In the genomic region with DNA sequence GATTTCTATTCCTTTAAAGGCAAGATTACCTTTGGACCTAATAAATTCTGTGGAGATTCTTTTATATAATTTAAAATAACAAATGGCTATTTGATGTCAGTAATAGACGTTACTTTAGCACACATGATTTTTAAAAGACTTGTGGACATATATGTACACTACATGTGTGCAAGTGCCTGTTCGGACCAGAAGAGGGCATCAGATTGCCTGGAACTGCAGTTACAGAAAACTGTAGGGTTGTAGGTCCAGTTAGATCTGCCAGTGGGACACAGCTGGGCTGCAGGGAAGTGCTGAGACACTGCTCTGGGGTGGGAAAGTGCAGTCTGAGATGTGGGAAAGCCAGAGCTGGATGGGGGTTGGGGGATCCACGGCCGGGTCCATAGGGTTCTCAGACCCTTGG, we compare ENCODE assay signal across 35 mouse cellular contexts. TPM values are rescaled to one million over a fixed set of nuclear protein-coding genes. Genes with fewer than 3 reads are reported as not detected.
DNase-seq lines count a peak whose midpoint lies in the region; ATAC-seq and TF ChIP-seq lines count a peak whose summit lies in the region.
"Had no signal": no experiment of that assay in that cellular context is flagged by ENCODE, and none has a peak within 500 bp of the region (broad histone marks: within the 10 kb centered on the region; RNA-seq: fewer than 3 reads in every experiment).

No protein-coding gene starts in this region.

- H3K36me3 ChIP-seq in ES-Bruce4 (ENCODE audit: control insufficient read depth, insufficient read depth, low read length, poor library complexity, severe bottlenecking) (no peaks in the 10 kb centered on the region), ES-E14 (ENCODE audit: control insufficient read depth, insufficient read depth, low read length, poor library complexity, severe bottlenecking) (no peaks in the 10 kb centered on the region)
- H3K36me3 ChIP-seq in stomach, postnatal 0 days (ENCODE audit: control insufficient read depth, insufficient read depth, low read length): no peaks in the 10 kb centered on the region
- H3K36me3 ChIP-seq: heart, embryonic 10.5 days; heart, embryonic 15.5 days; limb, embryonic 12.5 days had no signal

- 90% methylated on average over 4 of the region's 4 CpGs for WGBS in stomach, postnatal 0 days

- TF ChIP-seq POLR2A in ES-Bruce4 (IDR thresholded peaks at IDR 0.05; ENCODE audit: insufficient read depth, low read length): no peak

- no peak for ATAC-seq in stomach, postnatal 0 days (ENCODE audit: low FRiP score, low TSS enrichment)
- ATAC-seq: forebrain, embryonic 14.5 days; inflammation-experienced regulatory T-cells, adult 6 months; liver, postnatal 0 days; lung, postnatal 0 days had no signal

- peak; percentile 32; the same call in 1 of the 2 replicates for TF ChIP-seq CTCF in layer of hippocampus, adult 2 months (conservative IDR thresholded peaks at IDR 0.05)
- peak; percentile 34 for TF ChIP-seq CTCF in ES-Bruce4 (IDR thresholded peaks at IDR 0.05; ENCODE audit: low read depth, low read length)
- peak; percentile 13; the same call in 1 of the 2 replicates for TF ChIP-seq CTCF in stomach, postnatal 0 days (IDR thresholded peaks at IDR 0.05; ENCODE audit: low read depth)

- H3K9me3 ChIP-seq in ES-Bruce4 (replicated peaks; ENCODE audit: control insufficient read depth, insufficient read depth, low read length, poor library complexity, severe bottlenecking): no peaks in the 10 kb centered on the region
- H3K9me3 ChIP-seq in ES-E14 (ENCODE audit: control insufficient read depth, insufficient read depth, low read depth, low read length): no peaks in the 10 kb centered on the region
- no peaks in the 10 kb centered on the region for H3K9me3 ChIP-seq in stomach, postnatal 0 days (ENCODE audit: control insufficient read depth, low read length)
- H3K9me3 ChIP-seq: heart, embryonic 10.5 days; heart, embryonic 15.5 days had no signal

- H3K27ac ChIP-seq in layer of hippocampus, adult 2 months: no peak overlapping the region
- H3K27ac ChIP-seq in ES-Bruce4 (ENCODE audit: insufficient read depth, low read length) (no peak overlapping the region), ES-E14 (ENCODE audit: insufficient read depth, low read depth, low read length, poor library complexity, severe bottlenecking) (no peak overlapping the region)
- no peak overlapping the region for H3K27ac ChIP-seq in stomach, postnatal 0 days (replicated peaks)
- H3K27ac ChIP-seq: heart, embryonic 10.5 days; heart, embryonic 15.5 days; hindbrain, embryonic 14.5 days; left cerebral cortex, adult 2 months; limb, embryonic 12.5 days; macrophage had no signal

- H3K9ac ChIP-seq in ES-Bruce4 (ENCODE audit: low read depth, poor library complexity, severe bottlenecking) (no peak overlapping the region), ES-E14 (ENCODE audit: insufficient read depth, low read depth, low read length, poor library complexity, severe bottlenecking) (no peak overlapping the region)
- H3K9ac ChIP-seq in stomach, postnatal 0 days (ENCODE audit: low read length): no peak overlapping the region
- H3K9ac ChIP-seq: heart, embryonic 15.5 days; hindbrain, embryonic 14.5 days; limb, embryonic 12.5 days; liver, postnatal 0 days had no signal

- no peak for DNase-seq in layer of hippocampus, adult 2 months (ENCODE audit: low spot score in 2 of 2)
- DNase-seq in layer of hippocampus, postnatal 10 days (ENCODE audit: low spot score in 2 of 2): no peak
- DNase-seq in ES-E14 (ENCODE audit: low read depth, low spot score): peak; percentile 37
- DNase-seq in stomach, postnatal 0 days (ENCODE audit: low spot score): no peak
- DNase-seq in spleen, postnatal 36 days (ENCODE audit: low spot score in 2 of 2): no peak
- DNase-seq: adrenal gland, postnatal 14 days; B cell, adult 2 months; cerebellum, adult 11 months; cerebellum, adult 9-10 months; cerebellum, postnatal 36 days; gastrocnemius, postnatal 25 days; heart, adult 11 months; heart, postnatal 4 days; kidney, adult 2 months; liver, postnatal 0 days; midbrain, embryonic 14.5 days; right cerebral cortex, postnatal 25 days; thymus, adult 2 months; thymus, postnatal 4 days had no signal

- TF ChIP-seq EP300 in ES-Bruce4 (IDR thresholded peaks at IDR 0.05; ENCODE audit: insufficient read depth, low read depth, low read length): no peak
- no peak for TF ChIP-seq EP300 in stomach, postnatal 0 days (optimal IDR thresholded peaks at IDR 0.05)

- H3K4me3 ChIP-seq in layer of hippocampus, adult 2 months: no peak overlapping the region
- H3K4me3 ChIP-seq in ES-Bruce4 (ENCODE audit: low read depth, low read length) (no peak overlapping the region), ES-E14 (ENCODE audit: insufficient read depth in 1 of 2, low read depth in 1 of 2, low read length in 2 of 2, poor library complexity in 1 of 2, severe bottlenecking in 1 of 2) (no peak overlapping the region)
- no peak overlapping the region for H3K4me3 ChIP-seq in stomach, postnatal 0 days (ENCODE audit: low read depth, low read length)
- H3K4me3 ChIP-seq: heart, embryonic 10.5 days; heart, embryonic 15.5 days; left cerebral cortex, adult 2 months; limb, embryonic 12.5 days had no signal

- in situ Hi-C loops in ES-E14 (cut with MboI; ENCODE audit: low sequenced_read_pairs in 2 of 2, unreplicated experiment in 2 of 2): no loop called here

- no peak overlapping the region for H3K4me2 ChIP-seq in stomach, postnatal 0 days (replicated peaks; ENCODE audit: low read depth)
- H3K4me2 ChIP-seq: heart, embryonic 15.5 days; hindbrain, embryonic 14.5 days; limb, embryonic 12.5 days; liver, embryonic 11.5 days had no signal

- H3K27me3 ChIP-seq in ES-Bruce4 (ENCODE audit: control insufficient read depth, insufficient read depth, low read length, poor library complexity, severe bottlenecking): no peaks in the 10 kb centered on the region
- H3K27me3 ChIP-seq in stomach, postnatal 0 days (ENCODE audit: control insufficient read depth, insufficient read depth, low read length): no peaks in the 10 kb centered on the region
- H3K27me3 ChIP-seq: heart, embryonic 15.5 days; limb, embryonic 12.5 days had no signal

- H3K4me1 ChIP-seq in ES-Bruce4 (ENCODE audit: control insufficient read depth, insufficient read depth, low read length): no peaks in the 10 kb centered on the region
- H3K4me1 ChIP-seq in ES-E14 (ENCODE audit: control insufficient read depth in 2 of 2, insufficient read depth in 2 of 2, low read length in 2 of 2, poor library complexity in 1 of 2): no peaks in the 10 kb centered on the region
- no peaks in the 10 kb centered on the region for H3K4me1 ChIP-seq in stomach, postnatal 0 days (replicated peaks; ENCODE audit: control insufficient read depth, insufficient read depth)
- H3K4me1 ChIP-seq: heart, embryonic 10.5 days; heart, embryonic 15.5 days; limb, embryonic 12.5 days had no signal

TF ChIP-seq in ES-E14, 5 proteins besides CTCF, POLR2A, EP300 and RAD21:
- no peak for TF ChIP-seq HCFC1 (IDR thresholded peaks at IDR 0.05; ENCODE audit: borderline replicate concordance, insufficient read depth, low read length)
- no peak for TF ChIP-seq ZNF384 (IDR thresholded peaks at IDR 0.05; ENCODE audit: low read depth, low read length)
- peak; percentile 87 for TF ChIP-seq ZC3H11A (IDR thresholded peaks at IDR 0.05; ENCODE audit: borderline replicate concordance, low read depth, low read length)
TF ChIP-seq in ES-E14: peak in this region for 1.

RNA-seq across cellular contexts. Expression of a gene that starts 16.9 kb away (rescaled TPM):
- 10 to 100 TPM; 83.1 to 83.2 TPM for total RNA-seq in layer of hippocampus, adult 2 months (2021)
- 10 to 100 TPM; 90.2 to 95.5 TPM for total RNA-seq in layer of hippocampus, postnatal 10 days (2021)
- 0.53 and 1.0 TPM in 2 replicates for polyA plus RNA-seq in ES-Bruce4 (2011; ENCODE audit: insufficient read depth, insufficient read length, low read depth, missing spikeins)
- 0.31 and 0.53 TPM in 2 replicates for total RNA-seq in ES-E14 (2012; rRNA removed)
- polyA plus RNA-seq in stomach, postnatal 0 days (2015; fragmentation: Nextera tagmentation; extraction: Ambion mirVana): not detected in 2 replicates
- total RNA-seq: adrenal gland, postnatal 14 days; CH12.LX; gastrocnemius, adult 18-20 months; gastrocnemius, postnatal 25 days; megakaryocyte-erythroid progenitor cell, adult 5-6 weeks; neutrophil, adult 5-6 weeks had no signal
- polyA plus RNA-seq: inflammation-experienced regulatory T-cells, adult 6 months; kidney, adult 2 months; kidney, embryonic 16.5 days; limb, embryonic 12.5 days; lung, postnatal 0 days; macrophage had no signal

Comparison
In these comparisons a context has a peak if more than half of its experiments do, and no peak if none do; other contexts are left out.
1. RNA of a gene that starts 16.9 kb away (total RNA-seq): 90.2 to 95.5 TPM in layer of hippocampus, postnatal 10 days and 83.1 to 83.2 TPM in layer of hippocampus, adult 2 months; 0.31 to 0.53 TPM in ES-E14; every median in the first group is over 10 times any median in the second.
2. Peak in every context shown above with its lines, with median percentiles within 50 percentile points of each other: CTCF ChIP-seq.